Mouse (Mus musculus) cortical plate, adult 2 months (tissue): ENCODE measurements around the gene Lnx2.

Experiments
- CTCF ChIP-seq: fragments of 200-500 bp; IDR thresholded peaks from 2 replicates; pipeline ENCODE4 v1.5.1; 2011; ENCODE audit warnings: mild to moderate bottlenecking, control low read depth, low read length; ENCODE audit not compliant: insufficient read depth; ENCODE audit errors: extremely low read depth
- POLR2A ChIP-seq: fragments of 200-500 bp; IDR thresholded peaks from 2 replicates; pipeline ENCODE4 v1.6.1; 2011; ENCODE audit warnings: mild to moderate bottlenecking, low read length, control low read depth; ENCODE audit not compliant: insufficient read depth; ENCODE audit errors: extremely low read depth

- TF ChIP-seq CTCF = no peak
- TF ChIP-seq POLR2A = no peak
These were observed 9.4 kb downstream of the Lnx2 start for GRCm38 (mm10) chr5:147066965-147067364.
